Mouse (Mus musculus) intestine, postnatal 0 days (tissue): ENCODE results near the gene Glmp. TPM values are rescaled to one million over a fixed set of nuclear protein-coding genes. Genes with fewer than 3 reads are reported as not detected.
A peak's percentile ranks its signal among the peaks of the same experiment; 100 is the strongest.
"Not testable (repeated sequence)": the region's sequence is repeated elsewhere in the genome, so short reads cannot be mapped to it uniquely, and the experiment has no call there.

Source experiments
- ATAC-seq: fragments of 200-750 bp; cut with Nextera tagmentation; 2 replicates; pipeline ENCODE4 v1.8.0; 2017; ENCODE audit warnings: mild to moderate bottlenecking, moderate TSS enrichment, moderate library complexity
- H3K27ac ChIP-seq: fragments of 300-500 bp; sonication (generic); 2 replicates; pipeline ENCODE4 v1.5.1; 2014; ENCODE audit warnings: mild to moderate bottlenecking, low read depth, low read length, moderate library complexity
- H3K27me3 ChIP-seq: fragments of 300-500 bp; sonication (generic); replicated peaks from 2 replicates; pipeline ENCODE4 v1.6.1; 2014; ENCODE audit warnings: low read length, mixed read lengths; ENCODE audit not compliant: control insufficient read depth, insufficient read depth
- H3K36me3 ChIP-seq: fragments of 300-500 bp; sonication (generic); 2 replicates; pipeline ENCODE4 v1.6.1; 2014; ENCODE audit warnings: mild to moderate bottlenecking, moderate library complexity; ENCODE audit not compliant: control insufficient read depth, insufficient read depth
- H3K4me1 ChIP-seq: fragments of 300-500 bp; sonication (generic); replicated peaks from 2 replicates; pipeline ENCODE4 v1.6.1; 2014; ENCODE audit warnings: antibody characterized with exemption, low read length, mixed read lengths; ENCODE audit not compliant: control insufficient read depth, insufficient read depth
- H3K4me2 ChIP-seq: fragments of 300-500 bp; sonication (generic); replicated peaks from 2 replicates; pipeline ENCODE4 v1.6.1; 2014; ENCODE audit warnings: low read depth, mild to moderate bottlenecking, moderate library complexity
- H3K4me3 ChIP-seq: fragments of 300-500 bp; sonication (generic); 2 replicates; pipeline ENCODE4 v1.5.1; 2014; ENCODE audit warnings: low read depth, low read length
- H3K9ac ChIP-seq: fragments of 300-500 bp; sonication (generic); 2 replicates; pipeline ENCODE4 v1.6.1; 2014; ENCODE audit warnings: mild to moderate bottlenecking, low read depth, low read length
- H3K9me3 ChIP-seq: fragments of 300-500 bp; sonication (generic); 2 replicates; pipeline ENCODE4 v1.6.1; 2016; ENCODE audit warnings: mixed run types; ENCODE audit not compliant: control insufficient read depth
- WGBS: fragments of 180-500 bp; shearing (Covaris S2); extraction: QIAGEN DNeasy Blood & Tissue Kit; methylation state at CpG from one replicate; pipeline ENCODE4 v1.1.7; 2014; 5-methylcytosine and 5-hydroxymethylcytosine counted together
- polyA plus RNA-seq: library from polyadenylated mRNA; unstranded; fragments of >200 nt; fragmentation: Nextera tagmentation; extraction: Ambion mirVana; gene quantifications from 2 replicates; pipeline ENCODE4 v1.2.1, GENCODE M21; 2015

Glmp gene
- polyA plus RNA-seq, 1 experiment from 2014 or later, result 589 TPM

DNA sequence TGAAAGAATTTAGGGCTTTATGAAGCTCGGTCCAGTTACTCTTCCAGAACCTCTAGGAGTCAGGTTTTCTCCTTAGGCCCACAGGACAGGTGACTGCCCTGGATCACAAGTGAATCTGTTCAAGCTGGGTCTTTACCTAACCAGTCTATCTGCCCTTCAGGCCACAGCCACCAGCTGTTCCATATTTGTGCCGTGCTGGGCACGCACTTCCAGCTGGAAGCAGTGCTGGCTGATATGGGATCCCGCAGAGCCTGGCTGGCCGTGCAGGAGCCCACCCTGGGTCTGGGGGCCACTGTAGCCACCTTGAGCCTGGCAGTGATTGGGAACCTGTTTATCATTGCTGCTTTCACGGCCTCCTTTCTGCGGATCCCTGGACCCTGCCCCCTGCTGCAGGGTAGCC, 51.8 kb downstream of the Glmp start:
- H3K9ac ChIP-seq, H3K36me3 ChIP-seq, H3K4me3 ChIP-seq, H3K27me3 ChIP-seq, H3K9me3 ChIP-seq, H3K4me1 ChIP-seq, H3K27ac ChIP-seq: not testable (repeated sequence)
- 42% methylated on average over 4 of the region's 7 CpGs for WGBS
- ATAC-seq, result 0 out of 2 replicates have a peak, but pooled peaks have one; percentile 2
- H3K4me2 ChIP-seq, result peak overlapping the region; percentile 44; the same call in 1 of the 2 replicates

DNA sequence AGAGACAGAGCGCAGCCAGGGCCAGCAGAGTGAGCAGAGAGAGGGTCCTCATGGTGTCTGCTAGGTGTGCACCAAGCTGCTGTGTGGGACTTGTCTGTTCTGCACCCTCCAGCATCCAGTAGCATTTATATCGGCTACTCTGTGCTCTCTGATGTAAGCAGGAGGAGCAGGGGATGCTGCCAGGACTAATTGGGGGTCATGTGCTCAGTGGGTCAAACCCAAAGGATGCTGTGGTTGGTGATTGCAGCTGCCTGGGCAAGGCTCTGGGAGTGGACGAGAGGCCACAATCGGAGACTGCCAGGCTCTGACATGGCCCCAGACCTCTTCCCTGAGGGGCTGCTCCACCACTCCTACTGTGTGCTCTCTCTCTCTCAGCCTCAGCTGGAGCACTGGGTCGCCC, 53.8 kb downstream of the Glmp start, which contains the start of gene Bglap2:
Gene Bglap2 (minus strand): TSS at position 101 of the 400 bp plus-strand sequence.
- not testable (repeated sequence) for H3K27ac ChIP-seq, H3K36me3 ChIP-seq, H3K9me3 ChIP-seq, H3K4me2 ChIP-seq, H3K27me3 ChIP-seq, H3K4me3 ChIP-seq, H3K4me1 ChIP-seq, H3K9ac ChIP-seq, ATAC-seq
- 77% methylated on average over 4 of the region's 5 CpGs for WGBS

Other genes starting within 250 kb of the Glmp start
- gene Ttc24, start 246.7 kb upstream of the Glmp start, polyA plus RNA-seq, result not detected in 2 replicates
- gene Iqgap3, start 243.1 kb upstream of the Glmp start, polyA plus RNA-seq, result 4.3 TPM in 2 replicates
- gene Mef2d, start 182.7 kb upstream of the Glmp start, polyA plus RNA-seq, result 15.8 and 16.2 TPM in 2 replicates
- gene Rhbg, start 70.3 kb upstream of the Glmp start, polyA plus RNA-seq, result 0.60 and 0.65 TPM in 2 replicates
- gene Gm38392, start 37.8 kb upstream of the Glmp start, polyA plus RNA-seq, result 0.13 and 0.18 TPM in 2 replicates
- gene Tsacc, start 28.0 kb upstream of the Glmp start, polyA plus RNA-seq, result 6.1 and 7.2 TPM in 2 replicates
- gene Cct3, start 27.9 kb upstream of the Glmp start, polyA plus RNA-seq, result 170 and 175 TPM in 2 replicates
- gene Tmem79, start 11.1 kb downstream of the Glmp start, polyA plus RNA-seq, result 13.5 and 14.0 TPM in 2 replicates
- 12.6 and 13.7 TPM in 2 replicates for gene Smg5, start 11.2 kb downstream of the Glmp start, polyA plus RNA-seq
- 2.3 and 3.3 TPM in 2 replicates for gene Paqr6, start 39.6 kb downstream of the Glmp start, polyA plus RNA-seq
- gene Bglap3, start 47.7 kb downstream of the Glmp start, polyA plus RNA-seq, result 72.5 and 81.0 TPM in 2 replicates
- not detected in 2 replicates for gene Bglap2, start 53.7 kb downstream of the Glmp start, polyA plus RNA-seq
- not detected in 2 replicates for gene Bglap, start 59.4 kb downstream of the Glmp start, polyA plus RNA-seq
- 61.2 and 62.5 TPM in 2 replicates for gene Pmf1, start 85.3 kb downstream of the Glmp start, polyA plus RNA-seq
- gene Slc25a44, start 100.1 kb downstream of the Glmp start, polyA plus RNA-seq, result 30.4 and 31.7 TPM in 2 replicates
- 93.1 and 101 TPM in 2 replicates for gene Sema4a, start 136.2 kb downstream of the Glmp start, polyA plus RNA-seq
- gene Lmna, start 184.9 kb downstream of the Glmp start, polyA plus RNA-seq, result 92.5 and 96.5 TPM in 2 replicates
- 2.8 TPM in 2 replicates for gene Mex3a, start 207.4 kb downstream of the Glmp start, polyA plus RNA-seq
- gene Rab25, start 223.3 kb downstream of the Glmp start, polyA plus RNA-seq, result 79.5 and 89.2 TPM in 2 replicates
- gene Lamtor2, start 228.1 kb downstream of the Glmp start, polyA plus RNA-seq, result 171 and 183 TPM in 2 replicates
- 17.3 and 19.2 TPM in 2 replicates for gene Ubqln4, start 228.7 kb downstream of the Glmp start, polyA plus RNA-seq